Mouse (Mus musculus) embryo, embryonic 10.5 days (tissue): Measurements from ENCODE around the gene Ccdc96.

Experiments
- DNase-seq: peaks from one replicate; pipeline ENCODE4 v3.0.0-alpha.2; 2015; ENCODE audit warnings: low spot score

The Ccdc96 gene

DNA sequence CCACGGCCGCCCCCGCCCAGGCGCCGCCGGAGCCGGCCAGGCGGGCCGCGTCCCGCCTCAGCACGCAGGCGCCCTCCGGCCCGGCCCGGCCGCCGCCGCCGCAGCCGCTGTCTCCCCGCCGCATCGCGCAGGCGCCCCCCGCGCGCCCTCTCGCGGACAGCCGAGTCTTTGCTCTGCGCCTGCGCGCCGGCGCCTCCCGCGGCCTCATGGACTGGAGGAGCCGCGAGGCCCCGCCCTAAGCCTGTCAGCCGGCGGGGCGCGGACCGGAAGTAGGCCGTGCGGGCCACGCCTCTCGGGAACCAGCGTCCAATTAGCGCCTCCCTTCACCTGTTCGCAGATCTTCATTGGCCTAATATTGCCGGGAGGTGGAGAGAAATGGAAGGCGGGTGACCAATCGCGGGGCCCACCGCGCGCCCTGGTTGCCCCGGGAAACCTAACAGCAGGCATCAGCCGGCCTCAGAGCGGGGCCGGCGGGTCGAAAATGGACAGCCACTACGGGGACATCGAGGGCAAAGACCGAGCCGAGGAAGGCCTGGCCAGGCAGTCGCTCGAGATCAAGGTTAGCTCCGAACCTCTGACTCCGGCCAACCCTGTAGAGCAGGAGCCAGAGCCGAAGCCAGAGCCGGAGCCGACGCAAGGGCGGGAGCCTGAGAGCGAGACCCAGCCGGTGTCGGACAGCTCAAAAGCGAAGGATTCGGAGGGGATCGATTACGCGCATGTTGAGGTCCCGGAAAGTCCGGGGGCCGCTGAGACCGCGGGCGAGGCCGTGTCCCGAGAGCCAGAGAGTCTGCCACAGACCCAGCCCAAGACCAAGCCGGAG, at the start of gene Ccdc96, which contains the start of gene Tada2b:
TSS of gene Ccdc96 (plus strand) at position 418 of the 820 bp plus-strand sequence.
TSS of gene Tada2b (minus strand) at position 115 of the 820 bp plus-strand sequence.
- DNase-seq = peak; percentile 99

- DNase-seq = no peak
Measured at GRCm38 (mm10) chr5:36436858-36437257, 47.5 kb upstream of the Ccdc96 start.

DNA sequence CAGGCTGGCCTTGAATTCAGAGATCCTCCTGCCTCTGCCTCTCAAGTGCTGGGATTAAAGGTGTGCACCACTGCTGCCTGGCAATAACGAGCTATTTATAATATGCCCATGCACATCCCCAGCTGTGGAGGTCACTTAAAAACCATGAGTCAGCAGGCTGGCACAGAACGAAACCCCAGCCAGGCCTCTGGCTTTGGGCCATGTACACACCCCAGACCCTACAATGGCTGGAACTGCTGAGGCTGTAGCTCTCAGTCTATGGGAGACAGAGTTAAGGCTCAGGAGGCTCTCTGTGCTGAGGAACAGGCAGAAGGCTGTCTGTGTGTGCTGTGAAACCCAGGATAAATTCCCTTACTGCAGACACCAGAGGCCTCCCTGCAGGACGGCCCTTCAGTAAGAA, 43.6 kb upstream of the Ccdc96 start:
- DNase-seq = no peak

GRCm38 (mm10) chr5:36444611-36445010, 39.8 kb upstream of the Ccdc96 start:
- no peak for DNase-seq

- no peak for DNase-seq
Measured at GRCm38 (mm10) chr5:36445028-36445427, 39.4 kb upstream of the Ccdc96 start.

- no peak for DNase-seq
Measured at GRCm38 (mm10) chr5:36446166-36446890, 38.1 kb upstream of the Ccdc96 start.

DNA sequence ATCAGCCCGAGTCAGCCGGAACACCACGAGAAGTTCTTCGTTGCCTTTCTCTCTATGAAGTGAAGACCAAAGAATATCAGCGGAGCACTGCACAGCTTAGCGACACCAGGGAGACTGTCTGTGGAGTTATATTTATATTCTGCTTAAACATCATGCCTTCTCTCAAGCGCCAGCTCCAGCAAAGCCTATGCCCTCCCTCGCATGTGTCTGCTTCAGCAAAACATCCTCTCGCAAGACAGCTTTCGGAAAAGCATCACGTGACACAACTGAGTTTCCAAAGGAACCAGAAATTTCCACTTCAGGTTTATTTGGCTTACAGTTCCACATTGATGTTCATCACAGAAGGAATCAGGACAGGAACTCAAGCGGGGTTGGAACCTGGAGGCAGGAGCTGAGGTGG, 36.5 kb upstream of the Ccdc96 start:
- no peak for DNase-seq

GRCm38 (mm10) chr5:36449710-36450358, 34.6 kb upstream of the Ccdc96 start:
- no peak for DNase-seq

DNA sequence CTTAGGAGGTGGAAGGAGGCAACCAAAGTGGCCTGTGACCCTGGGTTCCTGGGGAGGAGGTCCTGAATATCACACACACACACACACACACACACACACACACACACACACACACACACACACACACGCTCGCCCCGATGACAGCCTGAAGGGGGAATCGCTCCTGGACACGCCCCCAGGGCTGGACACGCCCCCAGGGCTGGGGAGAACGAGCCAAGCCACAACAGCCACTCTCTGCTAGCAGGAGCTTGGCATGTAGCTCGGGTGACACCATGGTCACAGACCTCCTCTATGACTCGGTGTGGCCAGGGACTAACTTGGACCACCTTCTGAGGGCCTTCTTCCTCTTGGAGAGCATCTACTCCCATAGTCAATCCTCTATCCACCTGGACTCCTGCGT, 33.3 kb upstream of the Ccdc96 start:
- DNase-seq = peak; percentile 27

- no peak for DNase-seq
Measured at GRCm38 (mm10) chr5:36451872-36452389, 32.5 kb upstream of the Ccdc96 start.

GRCm38 (mm10) chr5:36452821-36453220, 31.6 kb upstream of the Ccdc96 start:
- DNase-seq = no peak

DNA sequence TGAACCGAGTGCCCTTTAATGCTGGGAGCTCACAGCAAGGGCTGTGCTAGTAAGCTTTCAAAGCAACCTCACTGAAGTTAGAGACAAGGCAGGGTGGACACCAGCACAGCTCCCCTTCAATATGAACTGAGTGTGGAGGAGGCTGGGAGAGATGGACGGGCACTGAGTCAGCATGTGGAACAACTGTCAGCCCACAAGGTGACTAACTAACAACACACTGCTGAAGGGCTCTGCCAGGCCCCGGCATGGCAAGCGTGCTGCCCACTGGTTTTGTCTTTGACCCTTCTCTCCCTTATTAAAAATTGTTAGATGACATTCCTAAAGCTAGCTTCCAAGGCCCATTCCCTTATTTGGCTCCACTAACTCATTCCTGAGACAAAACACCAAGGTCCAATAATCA, 26.7 kb upstream of the Ccdc96 start:
- no peak for DNase-seq

DNA sequence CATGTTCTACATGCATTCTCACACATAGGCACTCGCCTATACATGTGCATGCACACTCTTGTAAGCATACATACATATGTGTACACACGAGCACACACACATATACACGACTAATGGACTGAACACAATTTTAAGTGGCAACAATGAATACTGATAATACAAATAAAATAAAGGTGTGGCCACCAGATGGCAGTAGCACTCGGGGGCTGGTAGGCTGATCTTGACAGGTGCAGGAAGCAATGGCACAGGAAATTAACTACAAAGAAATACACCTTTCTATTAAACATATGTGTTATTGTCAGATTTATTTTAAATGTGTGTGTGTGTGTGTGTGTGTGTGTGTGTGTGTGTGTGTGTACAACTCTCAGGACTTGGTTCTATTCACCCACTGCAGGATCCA, 25.5 kb upstream of the Ccdc96 start:
- DNase-seq = peak; percentile 69

GRCm38 (mm10) chr5:36460712-36461111, 23.7 kb upstream of the Ccdc96 start:
- no peak for DNase-seq

GRCm38 (mm10) chr5:36461231-36461630, 23.2 kb upstream of the Ccdc96 start:
- no peak for DNase-seq

GRCm38 (mm10) chr5:36462810-36463209, 21.6 kb upstream of the Ccdc96 start:
- peak; percentile 80 for DNase-seq

- peak; percentile 57 for DNase-seq
Measured at GRCm38 (mm10) chr5:36463391-36463790, 21.0 kb upstream of the Ccdc96 start.

DNA sequence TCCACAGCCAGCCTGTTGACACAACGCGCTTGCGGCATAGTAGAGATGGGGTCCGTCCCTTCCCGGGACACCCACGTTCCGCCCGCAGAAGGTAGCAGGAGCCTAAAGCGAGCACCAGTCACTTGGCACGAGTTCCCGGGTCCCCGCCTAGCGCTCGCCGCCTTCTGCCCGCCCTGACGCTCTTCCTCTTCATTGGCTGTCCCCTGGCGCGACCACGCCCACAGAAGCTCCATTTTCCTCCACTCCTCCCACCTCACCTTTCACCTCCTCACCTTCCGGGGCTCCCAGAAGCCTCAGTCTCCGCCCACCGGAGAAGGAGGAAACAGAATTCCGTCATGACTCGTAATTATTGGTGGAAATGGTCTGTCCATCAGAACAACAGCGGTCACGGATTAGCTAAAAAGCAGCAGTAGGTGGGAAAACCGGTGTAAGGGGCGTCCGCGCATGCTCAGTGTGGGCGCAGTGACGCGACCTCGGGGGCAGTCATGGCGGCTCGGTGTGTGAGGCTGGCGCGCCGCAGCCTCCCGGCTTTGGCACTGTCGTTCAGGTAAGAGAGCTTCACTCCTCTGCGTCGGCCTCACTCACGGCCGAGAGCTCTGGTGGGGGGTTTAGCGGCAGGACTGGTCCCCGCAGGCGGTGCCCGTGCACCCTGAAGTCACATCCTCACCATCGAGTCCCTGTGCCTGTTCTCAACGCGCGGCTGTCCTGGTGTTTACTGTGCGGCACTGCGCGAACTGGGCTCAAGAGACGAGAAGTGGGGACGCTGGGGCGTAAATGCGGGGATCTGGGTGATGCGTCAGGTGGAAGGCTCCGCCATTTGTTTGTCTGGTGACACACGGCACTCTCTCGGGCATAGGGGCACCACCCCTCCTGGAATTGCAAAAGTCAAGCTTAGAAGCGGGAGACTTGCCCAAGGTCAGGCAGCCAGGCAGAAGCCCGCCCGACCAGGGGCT, 19.4 kb upstream of the Ccdc96 start, which contains the start of gene Grpel1:
TSS of gene Grpel1 (plus strand) at position 290 of the 953 bp plus-strand sequence.
- DNase-seq = peak; percentile 100

- DNase-seq = no peak
Measured at GRCm38 (mm10) chr5:36465889-36466288, 18.5 kb upstream of the Ccdc96 start.

- DNase-seq = no peak
Measured at GRCm38 (mm10) chr5:36471206-36471605, 13.2 kb upstream of the Ccdc96 start.
